Mouse (Mus musculus) E14TG2a.4 (cell line): ENCODE data around the gene Azin2.

Source experiments
- H3K27me3 ChIP-seq: 2 replicates; pipeline ENCODE4 v1.6.1; 2014; ENCODE audit warnings: low read length, control low read depth; ENCODE audit not compliant: insufficient read depth
- H3K36me3 ChIP-seq: 2 replicates; pipeline ENCODE4 v1.6.1; 2014; ENCODE audit warnings: low read length, control low read depth; ENCODE audit not compliant: insufficient read depth
- H3K4me1 ChIP-seq: replicated peaks from 2 replicates; pipeline ENCODE4 v1.6.1; 2014; ENCODE audit warnings: low read depth, low read length, control low read depth
- H3K4me3 ChIP-seq: replicated peaks from 2 replicates; pipeline ENCODE4 v1.5.1; 2014; ENCODE audit warnings: mild to moderate bottlenecking, low read length
- H3K9me3 ChIP-seq: 2 replicates; pipeline ENCODE4 v1.6.1; 2014; ENCODE audit warnings: low read length, control low read depth
- CTCF ChIP-seq: conservative IDR thresholded peaks from 2 replicates; pipeline ENCODE4 v1.5.1; 2014; ENCODE audit warnings: low read length
- NANOG ChIP-seq: IDR thresholded peaks from 2 replicates; pipeline ENCODE4 v1.6.1; 2014; ENCODE audit warnings: borderline replicate concordance, low read length, mixed read lengths
- POU5F1 ChIP-seq: IDR thresholded peaks from 2 replicates; pipeline ENCODE4 v1.6.1; 2014; ENCODE audit warnings: low read length, borderline replicate concordance

Azin2 gene

GRCm38 (mm10) chr4:128957155-128957911 is 4.9 kb downstream of the Azin2 start:
- peaks cover 33% of the 10 kb centered on the region for H3K36me3 ChIP-seq
- no peaks in the 10 kb centered on the region for H3K9me3 ChIP-seq
- peaks cover 56% of the 10 kb centered on the region for H3K4me1 ChIP-seq
- H3K4me3 ChIP-seq = no peak overlapping the region
- TF ChIP-seq CTCF = peak; percentile 89
- TF ChIP-seq NANOG = no peak
- peaks cover 12% of the 10 kb centered on the region; the same call in 1 of the 2 replicates for H3K27me3 ChIP-seq

- Histone ChIP-seq H3K9me3 (no peaks in the 10 kb centered on the region), H3K36me3 (peaks cover 27% of the 10 kb centered on the region), H3K27me3 (peaks cover 4% of the 10 kb centered on the region; the same call in 1 of the 2 replicates), H3K4me3 (no peak overlapping the region), H3K4me1 (peaks cover 55% of the 10 kb centered on the region)
- TF ChIP-seq CTCF (no peak), POU5F1 (no peak), NANOG (no peak)
Observed at GRCm38 (mm10) chr4:128953851-128954250, 8.4 kb downstream of the Azin2 start.

DNA sequence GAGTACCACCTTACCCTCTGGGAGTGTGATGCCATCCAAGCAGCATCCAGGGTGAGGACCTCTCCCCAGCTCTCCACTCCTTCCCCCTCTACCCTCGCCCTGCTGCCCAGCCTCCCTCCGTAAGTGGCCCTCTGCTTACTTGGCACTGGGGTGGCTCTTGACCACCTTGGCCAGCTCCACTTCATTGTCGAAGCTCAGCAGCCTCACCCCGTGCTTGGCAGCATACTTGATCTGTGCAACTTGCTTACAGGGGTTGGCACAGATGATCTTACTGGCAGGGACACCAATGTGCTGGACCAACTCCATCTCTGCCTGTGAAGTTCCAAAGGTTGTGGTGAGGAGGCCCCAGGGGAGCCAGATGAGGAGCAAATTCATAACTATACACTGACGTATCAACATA is 11.8 kb downstream of the Azin2 start:
- Histone ChIP-seq H3K4me3 (no peak overlapping the region), H3K4me1 (peaks cover 67% of the 10 kb centered on the region), H3K9me3 (no peaks in the 10 kb centered on the region), H3K36me3 (peaks cover 21% of the 10 kb centered on the region), H3K27me3 (peaks cover 10% of the 10 kb centered on the region; the same call in 1 of the 2 replicates)
- TF ChIP-seq CTCF (no peak), POU5F1 (no peak), NANOG (no peak)

GRCm38 (mm10) chr4:128949470-128950005 is 12.7 kb downstream of the Azin2 start:
- H3K4me1 ChIP-seq = peaks cover 74% of the 10 kb centered on the region
- peaks cover 10% of the 10 kb centered on the region; the same call in 1 of the 2 replicates for H3K27me3 ChIP-seq
- no peak for TF ChIP-seq POU5F1
- TF ChIP-seq NANOG = no peak
- TF ChIP-seq CTCF = no peak
- H3K36me3 ChIP-seq = peaks cover 15% of the 10 kb centered on the region; the same call in 1 of the 2 replicates
- 0 out of 2 replicates have a peak overlapping the region, but pooled peaks have one; percentile 5 for H3K4me3 ChIP-seq
- H3K9me3 ChIP-seq = no peaks in the 10 kb centered on the region

DNA sequence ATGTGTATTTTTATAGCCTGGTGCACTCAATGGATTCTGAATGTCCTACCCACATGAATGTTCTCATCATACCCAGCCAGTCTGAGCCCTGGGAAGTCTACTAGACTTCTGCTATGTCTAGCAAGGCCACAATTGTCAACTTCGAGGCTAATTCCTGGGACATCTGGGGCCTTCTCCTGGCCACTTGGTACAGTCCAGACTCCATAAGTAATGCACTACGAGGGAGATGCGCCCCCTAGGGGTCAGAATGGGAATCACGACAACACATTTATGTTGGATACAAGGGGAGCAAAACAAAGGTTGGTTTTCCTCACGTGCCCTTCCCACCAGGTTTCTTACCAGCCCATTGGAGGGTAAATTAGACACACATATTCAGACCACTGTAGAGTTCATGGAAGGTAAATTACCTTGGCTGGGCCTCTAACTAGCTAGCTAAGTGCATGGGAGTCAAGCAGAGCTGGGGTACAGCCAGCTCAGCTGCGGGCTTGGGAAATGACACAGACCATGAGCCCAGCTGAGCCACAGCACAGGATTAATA is 14.0 kb downstream of the Azin2 start:
- TF ChIP-seq POU5F1 (no peak), CTCF (peak; percentile 84), NANOG (no peak)
- Histone ChIP-seq H3K36me3 (0 out of 2 replicates have a peak, but pooled peaks cover 9% of the 10 kb centered on the region), H3K9me3 (no peaks in the 10 kb centered on the region), H3K4me3 (peak overlapping the region; percentile 65), H3K4me1 (peaks cover 81% of the 10 kb centered on the region), H3K27me3 (peaks cover 10% of the 10 kb centered on the region; the same call in 1 of the 2 replicates)

- H3K4me3 ChIP-seq = peak overlapping the region; percentile 65
- no peaks in the 10 kb centered on the region for H3K9me3 ChIP-seq
- H3K36me3 ChIP-seq = 0 out of 2 replicates have a peak, but pooled peaks cover 9% of the 10 kb centered on the region
- TF ChIP-seq CTCF (no peak), NANOG (peak; percentile 12; the same call in 1 of the 2 replicates)
- H3K4me1 ChIP-seq = peaks cover 88% of the 10 kb centered on the region
- H3K27me3 ChIP-seq = peaks cover 10% of the 10 kb centered on the region; the same call in 1 of the 2 replicates
Observed at GRCm38 (mm10) chr4:128947326-128947933, 14.8 kb downstream of the Azin2 start.

GRCm38 (mm10) chr4:128946736-128947135 is 15.5 kb downstream of the Azin2 start:
- Histone ChIP-seq H3K36me3 (0 out of 2 replicates have a peak, but pooled peaks cover 9% of the 10 kb centered on the region), H3K27me3 (peaks cover 10% of the 10 kb centered on the region; the same call in 1 of the 2 replicates), H3K4me1 (peaks cover 84% of the 10 kb centered on the region), H3K9me3 (no peaks in the 10 kb centered on the region), H3K4me3 (peak overlapping the region; percentile 65; the same call in 1 of the 2 replicates)
- TF ChIP-seq POU5F1 (no peak), CTCF (no peak), NANOG (no peak)

DNA sequence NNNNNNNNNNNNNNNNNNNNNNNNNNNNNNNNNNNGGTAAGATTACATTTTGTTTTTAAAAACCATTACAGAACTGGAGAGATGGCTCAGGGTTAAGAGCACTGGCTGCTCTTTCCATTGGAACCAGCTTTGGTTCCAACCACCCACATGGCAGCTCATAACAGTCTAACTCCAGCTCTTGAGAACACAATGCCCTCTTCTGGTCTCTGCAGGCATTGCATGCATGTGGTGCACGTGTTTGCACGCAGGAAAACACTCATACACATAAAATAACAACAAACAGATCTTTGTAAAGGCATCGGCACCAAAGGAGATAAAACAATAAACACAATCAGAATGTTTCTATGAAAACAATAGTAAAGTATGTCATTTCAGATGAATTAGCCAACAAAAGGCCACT is 19.9 kb downstream of the Azin2 start:
- 0 out of 2 replicates have a peak, but pooled peaks cover 3% of the 10 kb centered on the region for H3K36me3 ChIP-seq
- H3K9me3 ChIP-seq = no peaks in the 10 kb centered on the region
- peak; percentile 67 for TF ChIP-seq CTCF
- TF ChIP-seq NANOG = no peak
- no peak for TF ChIP-seq POU5F1
- H3K4me1 ChIP-seq = peaks cover 46% of the 10 kb centered on the region
- peaks cover 6% of the 10 kb centered on the region; the same call in 1 of the 2 replicates for H3K27me3 ChIP-seq
- H3K4me3 ChIP-seq = no peak overlapping the region
